Mouse (Mus musculus): ENCODE data around the gene Tmem248. TPM values are rescaled to one million over a fixed set of nuclear protein-coding genes. Genes with fewer than 3 reads are reported as not detected.
A peak's percentile ranks its signal among the peaks of the same experiment; 100 is the strongest.

The Tmem248 gene
- polyA plus RNA-seq, 1 experiment from 2014 or later = 33.7 TPM

DNA sequence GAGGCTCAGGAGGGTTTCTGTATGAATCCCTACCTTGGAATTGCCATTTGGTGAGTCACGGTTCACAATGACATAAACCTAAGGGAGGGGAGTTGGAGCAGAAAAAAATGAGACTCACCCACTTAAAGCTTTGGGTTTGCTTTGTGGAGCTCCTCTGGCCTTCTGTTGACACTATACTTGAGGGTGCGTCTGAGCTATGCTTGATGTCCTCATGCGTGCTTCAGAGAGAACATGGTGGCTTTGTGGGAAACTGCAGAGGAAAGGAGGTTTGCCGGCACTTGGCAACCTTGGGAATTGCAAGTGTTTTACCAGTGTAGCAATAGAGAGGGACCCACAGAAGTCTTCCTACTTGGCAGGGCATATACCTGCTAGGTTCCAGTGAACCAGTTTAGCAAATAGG lies 9.6 kb upstream of the Tmem248 start:
- no peaks in the 10 kb centered on the region for H3K4me1 ChIP-seq (ENCODE audit: control insufficient read depth, insufficient read depth, low read length)
- no peak for ATAC-seq (ENCODE audit: insufficient number of reproducible peaks, insufficient read depth, low FRiP score, low read depth)
- H3K36me3 ChIP-seq (ENCODE audit: control insufficient read depth, insufficient read depth, low read length) = peaks cover 40% of the 10 kb centered on the region
- no peaks in the 10 kb centered on the region for H3K27me3 ChIP-seq (ENCODE audit: control insufficient read depth, insufficient read depth, low read length)
- WGBS = 84% methylated on average over 4 of the region's 4 CpGs
- H3K9ac ChIP-seq (replicated peaks; ENCODE audit: low read depth, low read length) = no peak overlapping the region
- no peak overlapping the region for H3K4me2 ChIP-seq (replicated peaks; ENCODE audit: low read depth, low read length)
- H3K4me3 ChIP-seq (ENCODE audit: low read depth, low read length) = no peak overlapping the region
- H3K9me3 ChIP-seq (ENCODE audit: control insufficient read depth, low read depth, low read length) = no peaks in the 10 kb centered on the region
- no peak overlapping the region for H3K27ac ChIP-seq (ENCODE audit: low read length)

DNA sequence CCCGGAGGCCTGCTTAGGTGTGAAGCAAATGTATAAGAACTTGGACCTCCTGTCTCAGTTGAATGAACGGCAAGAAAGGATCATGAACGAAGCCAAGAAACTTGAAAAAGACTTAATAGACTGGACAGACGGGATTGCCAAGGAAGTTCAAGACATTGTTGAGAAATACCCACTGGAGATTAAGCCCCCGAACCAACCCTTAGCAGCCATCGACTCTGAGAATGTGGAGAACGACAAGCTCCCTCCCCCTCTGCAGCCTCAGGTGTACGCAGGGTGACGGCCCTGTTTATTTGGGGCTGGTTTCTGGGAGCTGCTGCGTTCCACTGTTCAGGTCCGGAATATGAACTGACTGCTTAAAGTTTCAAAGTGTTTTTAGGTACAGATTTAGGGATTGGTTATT lies 3.9 kb upstream of the Tmem248 start:
- ATAC-seq (ENCODE audit: insufficient number of reproducible peaks, insufficient read depth, low FRiP score, low read depth) = no peak

DNA sequence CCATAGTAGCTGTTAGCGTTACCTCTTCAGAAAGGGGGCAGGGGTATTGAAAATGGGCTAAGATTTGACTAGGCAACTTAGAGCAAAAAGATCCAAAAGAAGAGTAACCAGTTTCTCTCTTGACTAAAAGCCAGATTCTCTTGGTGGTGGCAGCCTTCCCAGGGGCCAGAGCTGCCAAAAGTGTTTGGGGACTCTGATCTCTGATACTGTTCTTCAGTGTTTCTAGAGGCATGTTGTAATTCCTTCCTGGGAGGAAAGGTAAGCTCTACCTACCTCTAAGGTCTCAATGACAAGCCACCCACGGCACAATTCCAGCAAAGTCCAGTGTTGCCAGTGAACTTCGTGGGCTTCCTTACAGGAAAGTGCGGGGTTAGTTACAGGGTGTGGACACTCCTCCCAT lies 525 bp downstream of the Tmem248 start:
- WGBS = 91% methylated on average over 4 of the region's 4 CpGs
- peaks cover 6% of the 10 kb centered on the region; the same call in 1 of the 2 replicates for H3K9me3 ChIP-seq (ENCODE audit: control insufficient read depth, low read depth, low read length)
- H3K4me1 ChIP-seq (ENCODE audit: control insufficient read depth, insufficient read depth, low read length) = no peaks in the 10 kb centered on the region
- no peak overlapping the region for H3K27ac ChIP-seq (ENCODE audit: low read length)
- no peak overlapping the region for H3K4me2 ChIP-seq (replicated peaks; ENCODE audit: low read depth, low read length)
- no peak overlapping the region for H3K4me3 ChIP-seq (ENCODE audit: low read depth, low read length)
- no peak for ATAC-seq (ENCODE audit: insufficient number of reproducible peaks, insufficient read depth, low FRiP score, low read depth)
- no peaks in the 10 kb centered on the region for H3K27me3 ChIP-seq (ENCODE audit: control insufficient read depth, insufficient read depth, low read length)
- peaks cover 8% of the 10 kb centered on the region for H3K36me3 ChIP-seq (ENCODE audit: control insufficient read depth, insufficient read depth, low read length)
- no peak overlapping the region for H3K9ac ChIP-seq (replicated peaks; ENCODE audit: low read depth, low read length)

More for the DNA sequence above, 3.9 kb upstream of the Tmem248 start:
- peaks cover 36% of the 10 kb centered on the region for H3K36me3 ChIP-seq (ENCODE audit: control insufficient read depth, insufficient read depth, low read length)
- WGBS = 85% methylated on average over 11 of the region's 11 CpGs
- peaks cover 4% of the 10 kb centered on the region; the same call in 1 of the 2 replicates for H3K9me3 ChIP-seq (ENCODE audit: control insufficient read depth, low read depth, low read length)
- no peak overlapping the region for H3K9ac ChIP-seq (replicated peaks; ENCODE audit: low read depth, low read length)
- no peak overlapping the region for H3K27ac ChIP-seq (ENCODE audit: low read length)
- H3K4me3 ChIP-seq (ENCODE audit: low read depth, low read length) = no peak overlapping the region
- H3K4me2 ChIP-seq (replicated peaks; ENCODE audit: low read depth, low read length) = no peak overlapping the region
- H3K27me3 ChIP-seq (ENCODE audit: control insufficient read depth, insufficient read depth, low read length) = no peaks in the 10 kb centered on the region
- no peaks in the 10 kb centered on the region for H3K4me1 ChIP-seq (ENCODE audit: control insufficient read depth, insufficient read depth, low read length)

DNA sequence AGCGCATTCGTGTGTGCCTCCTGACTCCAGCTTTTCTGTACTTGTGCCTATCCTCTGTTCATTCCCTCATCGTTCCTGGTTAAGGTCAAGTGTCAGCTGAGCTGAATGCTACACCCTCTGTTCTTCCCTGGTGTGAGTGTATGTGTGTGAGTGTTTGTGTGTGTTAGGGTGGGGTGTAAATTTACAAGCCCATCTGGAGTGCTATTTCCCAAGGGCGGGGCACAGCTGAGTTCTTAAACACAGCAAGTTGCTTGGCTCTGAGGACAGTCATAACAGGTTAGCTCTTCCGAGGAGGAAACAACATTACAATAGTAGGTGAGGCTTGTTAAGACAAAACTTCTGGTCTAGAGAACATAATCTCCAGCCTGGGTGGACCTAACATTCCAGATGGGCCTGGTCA lies 1.5 kb downstream of the Tmem248 start:
- Histone ChIP-seq H3K4me1 (ENCODE audit: control insufficient read depth, insufficient read depth, low read length) (peaks cover 4% of the 10 kb centered on the region), H3K9ac (replicated peaks; ENCODE audit: low read depth, low read length) (no peak overlapping the region), H3K27ac (ENCODE audit: low read length) (no peak overlapping the region), H3K27me3 (ENCODE audit: control insufficient read depth, insufficient read depth, low read length) (no peaks in the 10 kb centered on the region), H3K4me3 (ENCODE audit: low read depth, low read length) (no peak overlapping the region), H3K4me2 (replicated peaks; ENCODE audit: low read depth, low read length) (no peak overlapping the region), H3K36me3 (ENCODE audit: control insufficient read depth, insufficient read depth, low read length) (peaks cover 5% of the 10 kb centered on the region; the same call in 1 of the 2 replicates), H3K9me3 (ENCODE audit: control insufficient read depth, low read depth, low read length) (peaks cover 6% of the 10 kb centered on the region; the same call in 1 of the 2 replicates)
- no peak for ATAC-seq (ENCODE audit: insufficient number of reproducible peaks, insufficient read depth, low FRiP score, low read depth)
- 84% methylated on average over 5 of the region's 5 CpGs for WGBS

DNA sequence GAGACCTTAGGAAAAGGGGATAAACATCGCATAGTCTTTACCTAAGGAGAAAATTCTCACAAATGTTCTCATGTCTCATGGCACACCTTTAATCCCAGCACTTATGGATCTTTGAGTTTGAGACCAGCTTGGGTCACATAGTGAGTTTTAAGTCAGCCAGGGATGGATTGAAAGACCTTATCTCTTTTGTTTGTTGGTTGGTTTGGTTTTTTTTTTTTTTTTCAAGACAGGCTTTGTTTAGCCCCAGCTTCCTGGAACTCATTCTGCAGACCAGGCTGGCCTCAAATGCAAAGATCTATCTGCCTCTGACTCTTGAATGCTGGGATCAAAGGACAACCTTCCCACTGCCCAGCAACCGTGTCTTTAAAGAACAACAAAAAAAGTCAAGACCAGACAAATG lies 4.4 kb downstream of the Tmem248 start:
- Histone ChIP-seq H3K9me3 (ENCODE audit: control insufficient read depth, low read depth, low read length) (peaks cover 6% of the 10 kb centered on the region; the same call in 1 of the 2 replicates), H3K27me3 (ENCODE audit: control insufficient read depth, insufficient read depth, low read length) (no peaks in the 10 kb centered on the region), H3K27ac (ENCODE audit: low read length) (no peak overlapping the region), H3K9ac (replicated peaks; ENCODE audit: low read depth, low read length) (peak overlapping the region; percentile 89; the same call in 1 of the 2 replicates), H3K4me1 (ENCODE audit: control insufficient read depth, insufficient read depth, low read length) (peaks cover 14% of the 10 kb centered on the region), H3K4me2 (replicated peaks; ENCODE audit: low read depth, low read length) (peak overlapping the region; percentile 60), H3K4me3 (ENCODE audit: low read depth, low read length) (peak overlapping the region; percentile 96), H3K36me3 (ENCODE audit: control insufficient read depth, insufficient read depth, low read length) (no peaks in the 10 kb centered on the region)
- 50% methylated on average over 2 of the region's 2 CpGs for WGBS
- ATAC-seq (ENCODE audit: insufficient number of reproducible peaks, insufficient read depth, low FRiP score, low read depth) = no peak

DNA sequence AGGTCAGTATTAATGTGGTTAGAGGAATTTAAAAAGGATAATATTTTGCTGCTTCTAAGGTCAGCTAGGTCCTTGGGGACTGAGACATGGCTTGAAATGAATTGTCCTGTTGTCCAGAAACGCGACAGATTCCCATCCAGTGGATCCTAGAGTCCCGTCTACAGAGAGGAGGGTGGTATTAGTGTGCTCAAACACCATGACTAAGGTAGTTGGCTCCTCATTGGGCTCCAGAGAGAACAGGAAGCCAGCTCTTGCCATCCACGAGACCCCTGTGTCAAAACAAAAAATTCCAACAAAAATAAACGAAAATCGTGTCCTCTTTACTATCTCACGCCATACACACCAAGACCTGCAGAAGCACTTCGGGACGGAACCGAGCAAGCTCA lies 4.9 kb downstream of the Tmem248 start:
- H3K9ac ChIP-seq (replicated peaks; ENCODE audit: low read depth, low read length) = peak overlapping the region; percentile 89; the same call in 1 of the 2 replicates
- peak overlapping the region; percentile 60 for H3K4me2 ChIP-seq (replicated peaks; ENCODE audit: low read depth, low read length)
- no peaks in the 10 kb centered on the region for H3K36me3 ChIP-seq (ENCODE audit: control insufficient read depth, insufficient read depth, low read length)
- peaks cover 14% of the 10 kb centered on the region for H3K4me1 ChIP-seq (ENCODE audit: control insufficient read depth, insufficient read depth, low read length)
- peak; percentile 19; the same call in 1 of the 2 replicates for ATAC-seq (ENCODE audit: insufficient number of reproducible peaks, insufficient read depth, low FRiP score, low read depth)
- no peaks in the 10 kb centered on the region for H3K27me3 ChIP-seq (ENCODE audit: control insufficient read depth, insufficient read depth, low read length)
- peak overlapping the region; percentile 96 for H3K4me3 ChIP-seq (ENCODE audit: low read depth, low read length)
- peaks cover 6% of the 10 kb centered on the region; the same call in 1 of the 2 replicates for H3K9me3 ChIP-seq (ENCODE audit: control insufficient read depth, low read depth, low read length)
- H3K27ac ChIP-seq (ENCODE audit: low read length) = peak overlapping the region; percentile 83
- 3% methylated on average over 10 of the region's 10 CpGs for whole genome bisulfite sequencing

DNA sequence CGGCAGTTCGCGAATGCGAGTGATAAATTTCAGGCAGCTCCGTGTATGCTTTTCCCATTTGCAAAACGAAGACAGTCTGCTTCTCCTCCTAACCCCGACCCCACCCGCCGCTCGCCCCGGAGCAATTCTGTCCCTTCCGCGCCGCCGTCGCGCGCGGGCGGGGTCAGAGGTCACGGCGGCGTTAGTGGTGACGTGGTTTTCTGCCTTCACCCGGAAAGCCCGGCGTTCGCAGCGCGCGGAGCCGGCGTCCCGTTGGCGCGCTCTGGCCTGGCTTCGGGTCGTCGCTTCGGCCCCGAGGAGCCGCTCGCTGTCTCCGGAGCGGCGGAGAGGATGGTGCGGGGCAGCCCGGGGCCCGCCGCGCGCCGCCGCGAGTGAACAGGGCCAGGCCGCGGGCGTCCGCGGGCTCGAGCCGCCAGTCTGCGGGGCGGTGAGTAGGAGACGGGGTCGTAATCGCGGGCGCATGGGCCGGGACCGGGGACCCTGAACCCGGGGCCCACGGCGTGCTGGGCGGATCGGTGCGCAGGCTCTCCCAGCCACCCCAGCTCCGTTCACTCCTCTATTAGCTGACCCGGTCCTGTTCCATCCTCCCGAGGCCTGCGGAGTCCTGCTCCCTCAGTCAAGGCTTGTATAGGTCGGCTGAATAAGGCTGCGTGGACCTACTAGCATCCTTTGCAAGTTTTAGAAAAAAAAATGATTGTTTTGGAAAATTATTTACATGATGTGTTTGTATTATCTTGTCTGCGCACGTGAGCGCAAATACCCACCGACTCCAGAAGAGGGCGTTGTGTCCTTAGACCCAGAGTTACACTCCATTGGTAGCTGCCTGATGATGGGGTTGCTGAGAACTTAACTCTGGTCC lies 5.5 kb downstream of the Tmem248 start:
- peak overlapping the region; percentile 96 for H3K4me3 ChIP-seq (ENCODE audit: low read depth, low read length)
- H3K36me3 ChIP-seq (ENCODE audit: control insufficient read depth, insufficient read depth, low read length) = no peaks in the 10 kb centered on the region
- peak; percentile 86 for ATAC-seq (ENCODE audit: insufficient number of reproducible peaks, insufficient read depth, low FRiP score, low read depth)
- H3K9ac ChIP-seq (replicated peaks; ENCODE audit: low read depth, low read length) = peak overlapping the region; percentile 89
- H3K27ac ChIP-seq (ENCODE audit: low read length) = peak overlapping the region; percentile 83
- peaks cover 6% of the 10 kb centered on the region; the same call in 1 of the 2 replicates for H3K9me3 ChIP-seq (ENCODE audit: control insufficient read depth, low read depth, low read length)
- H3K27me3 ChIP-seq (ENCODE audit: control insufficient read depth, insufficient read depth, low read length) = no peaks in the 10 kb centered on the region
- WGBS = under 1% methylated on average over 88 of the region's 88 CpGs
- peaks cover 14% of the 10 kb centered on the region for H3K4me1 ChIP-seq (ENCODE audit: control insufficient read depth, insufficient read depth, low read length)
- peak overlapping the region; percentile 60 for H3K4me2 ChIP-seq (replicated peaks; ENCODE audit: low read depth, low read length)

DNA sequence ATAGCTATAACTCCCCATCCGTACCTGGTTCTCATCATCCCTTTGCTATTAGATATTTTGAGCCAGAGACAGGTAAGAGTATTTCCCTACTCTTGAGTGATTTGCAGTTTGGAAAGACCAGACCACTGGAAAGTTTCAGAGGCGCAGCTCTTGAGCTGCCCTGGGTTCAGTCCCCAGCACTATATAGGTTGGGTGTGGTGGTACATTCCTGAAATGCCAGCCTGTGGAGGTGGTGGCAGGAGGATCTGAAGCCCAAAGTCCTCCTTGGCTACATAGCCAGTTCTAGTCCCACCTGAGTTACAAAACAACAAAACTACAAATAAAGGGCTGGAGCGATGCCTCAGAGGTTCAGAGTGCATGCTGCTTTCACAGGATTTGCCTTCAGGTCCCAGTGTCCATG lies 9.9 kb downstream of the Tmem248 start:
- Histone ChIP-seq H3K9ac (replicated peaks; ENCODE audit: low read depth, low read length) (no peak overlapping the region), H3K27ac (ENCODE audit: low read length) (no peak overlapping the region), H3K27me3 (ENCODE audit: control insufficient read depth, insufficient read depth, low read length) (no peaks in the 10 kb centered on the region), H3K4me1 (ENCODE audit: control insufficient read depth, insufficient read depth, low read length) (peaks cover 18% of the 10 kb centered on the region), H3K36me3 (ENCODE audit: control insufficient read depth, insufficient read depth, low read length) (peaks cover 17% of the 10 kb centered on the region), H3K4me2 (replicated peaks; ENCODE audit: low read depth, low read length) (no peak overlapping the region), H3K9me3 (ENCODE audit: control insufficient read depth, low read depth, low read length) (no peaks in the 10 kb centered on the region), H3K4me3 (ENCODE audit: low read depth, low read length) (no peak overlapping the region)
- ATAC-seq (ENCODE audit: insufficient number of reproducible peaks, insufficient read depth, low FRiP score, low read depth) = no peak
- WGBS = 89% methylated on average over 3 of the region's 3 CpGs
